Mouse (Mus musculus): ENCODE measurements around the gene Vmn1r198. TPM values are rescaled to one million over a fixed set of nuclear protein-coding genes. Genes with fewer than 3 reads are reported as not detected.
"Not testable (repeated sequence)": the region's sequence is repeated elsewhere in the genome, so short reads cannot be mapped to it uniquely, and the experiment has no call there.

The Vmn1r198 gene
- not detected in 2 replicates for polyA plus RNA-seq (2015; fragmentation: Nextera tagmentation; extraction: Ambion mirVana)

DNA sequence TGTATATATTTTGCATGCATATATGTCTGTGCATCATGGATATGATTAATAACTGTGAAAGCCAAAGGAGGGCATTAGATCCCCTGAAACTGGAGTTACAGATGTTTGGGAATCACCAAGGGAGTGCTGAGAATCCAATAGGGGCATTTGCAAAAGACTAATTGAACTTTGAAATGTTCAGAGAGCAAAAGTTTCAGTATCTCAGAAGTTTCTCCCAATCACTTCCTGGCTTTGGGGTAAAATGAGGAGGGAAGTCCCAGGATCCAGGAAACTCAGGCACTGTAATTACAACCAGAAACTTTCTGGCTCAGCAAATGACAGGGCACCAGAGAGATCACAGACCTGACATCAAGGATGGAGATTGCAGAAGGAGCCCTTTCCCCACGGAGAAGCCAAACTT lies at the start of gene Vmn1r198:
Gene Vmn1r198, plus strand, starts transcription at position 301 of the 400 bp plus-strand sequence.
- Histone ChIP-seq H3K9me3 (replicated peaks; ENCODE audit: control insufficient read depth, low read length) (no peaks in the 10 kb centered on the region), H3K4me3 (replicated peaks; ENCODE audit: low read length) (no peak within 1 kb of the TSS), H3K27me3 (ENCODE audit: control insufficient read depth, insufficient read depth, low read length) (no peaks in the 10 kb centered on the region), H3K27ac (ENCODE audit: low read length) (no peak within 1 kb of the TSS), H3K36me3 (ENCODE audit: control insufficient read depth, insufficient read depth, low read length) (no peaks in the 10 kb centered on the region), H3K4me1 (ENCODE audit: control insufficient read depth, insufficient read depth, low read length) (no peaks in the 10 kb centered on the region), H3K4me2 (ENCODE audit: low read depth, low read length) (no peak within 1 kb of the TSS), H3K9ac (ENCODE audit: low read length) (no peak within 1 kb of the TSS)
- ATAC-seq (ENCODE audit: insufficient read depth, low FRiP score) = no peak
- WGBS = 32% methylated on average over 1 of the region's 1 CpGs

DNA sequence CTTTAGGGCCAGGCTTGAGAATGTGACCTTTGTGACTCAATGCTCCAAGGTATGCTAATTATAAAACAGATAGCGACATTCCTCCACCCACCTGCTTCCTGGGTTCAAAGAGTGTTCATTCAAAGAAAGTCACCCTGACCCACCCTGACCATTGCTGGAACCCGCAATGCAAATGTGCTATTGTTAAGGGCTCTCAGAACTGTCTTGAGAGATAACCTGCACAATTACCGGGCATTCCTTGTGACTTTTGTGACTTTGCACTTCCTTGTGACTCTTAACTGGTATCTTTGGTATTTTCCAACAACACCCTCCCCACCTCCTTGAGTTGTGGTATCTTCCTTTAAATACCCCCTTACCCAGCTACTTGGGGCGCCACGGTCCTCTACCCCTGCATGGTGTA lies 42.1 kb upstream of the Vmn1r198 start:
- H3K4me1 ChIP-seq (ENCODE audit: control insufficient read depth, insufficient read depth, low read length); H3K27me3 ChIP-seq (ENCODE audit: control insufficient read depth, insufficient read depth, low read length); H3K4me3 ChIP-seq (replicated peaks; ENCODE audit: low read length); H3K4me2 ChIP-seq (ENCODE audit: low read depth, low read length); ATAC-seq (ENCODE audit: insufficient read depth, low FRiP score); H3K27ac ChIP-seq (ENCODE audit: low read length); H3K36me3 ChIP-seq (ENCODE audit: control insufficient read depth, insufficient read depth, low read length); H3K9ac ChIP-seq (ENCODE audit: low read length); H3K9me3 ChIP-seq (replicated peaks; ENCODE audit: control insufficient read depth, low read length): not testable (repeated sequence)
- 89% methylated on average over 5 of the region's 5 CpGs for WGBS

DNA sequence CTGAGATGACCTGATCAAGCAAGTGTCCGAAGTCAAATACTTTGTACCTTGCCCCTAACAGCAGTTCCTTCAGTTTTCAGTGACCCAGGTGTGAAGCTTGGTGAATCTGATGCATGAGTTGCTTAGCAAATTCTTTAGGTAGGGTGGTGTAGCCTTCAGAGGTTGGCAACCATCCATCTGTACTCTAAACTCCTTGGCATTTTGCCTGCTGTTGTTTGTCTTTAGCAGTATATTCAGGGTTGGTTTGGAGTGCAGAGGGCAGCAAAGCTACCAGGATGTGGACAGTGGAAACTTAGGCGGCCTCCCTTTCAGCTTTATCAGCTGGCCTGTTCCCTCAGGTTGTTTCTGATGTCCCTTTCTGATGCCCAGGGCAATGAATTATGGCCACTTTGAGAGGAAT lies 34.8 kb upstream of the Vmn1r198 start:
- Histone ChIP-seq H3K9me3 (replicated peaks; ENCODE audit: control insufficient read depth, low read length) (no peaks in the 10 kb centered on the region), H3K27me3 (ENCODE audit: control insufficient read depth, insufficient read depth, low read length) (no peaks in the 10 kb centered on the region), H3K4me2 (ENCODE audit: low read depth, low read length) (no peak overlapping the region), H3K4me1 (ENCODE audit: control insufficient read depth, insufficient read depth, low read length) (no peaks in the 10 kb centered on the region), H3K36me3 (ENCODE audit: control insufficient read depth, insufficient read depth, low read length) (no peaks in the 10 kb centered on the region), H3K4me3 (replicated peaks; ENCODE audit: low read length) (no peak overlapping the region), H3K9ac (ENCODE audit: low read length) (no peak overlapping the region), H3K27ac (ENCODE audit: low read length) (no peak overlapping the region)
- ATAC-seq (ENCODE audit: insufficient read depth, low FRiP score) = no peak
- WGBS = 72% methylated on average over 2 of the region's 2 CpGs

DNA sequence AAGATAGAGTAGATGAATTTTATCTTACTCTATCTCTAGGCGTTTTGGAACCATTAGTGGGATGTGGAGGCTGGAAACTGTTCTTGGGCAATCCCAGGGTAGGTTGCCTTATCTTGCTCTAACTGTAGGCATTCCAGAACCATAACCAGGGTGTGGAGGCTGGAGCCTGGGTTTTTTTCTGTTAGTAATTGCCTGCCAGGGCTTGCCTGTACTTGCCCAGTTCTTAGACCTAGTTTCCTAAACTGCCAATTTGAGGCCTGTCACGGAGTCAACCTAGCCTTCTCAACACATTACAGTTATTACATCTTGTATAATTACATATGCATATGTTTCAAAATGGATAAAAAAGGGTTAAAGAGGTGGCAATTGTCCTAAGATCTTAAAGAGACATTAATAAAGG lies 32.8 kb upstream of the Vmn1r198 start:
- no peaks in the 10 kb centered on the region for H3K9me3 ChIP-seq (replicated peaks; ENCODE audit: control insufficient read depth, low read length)
- ATAC-seq (ENCODE audit: insufficient read depth, low FRiP score) = no peak
- no peak overlapping the region for H3K4me2 ChIP-seq (ENCODE audit: low read depth, low read length)
- no peak overlapping the region for H3K9ac ChIP-seq (ENCODE audit: low read length)
- H3K27ac ChIP-seq (ENCODE audit: low read length) = no peak overlapping the region
- H3K4me3 ChIP-seq (replicated peaks; ENCODE audit: low read length) = no peak overlapping the region
- WGBS = 83% methylated on average over 2 of the region's 2 CpGs
- H3K27me3 ChIP-seq (ENCODE audit: control insufficient read depth, insufficient read depth, low read length) = no peaks in the 10 kb centered on the region
- H3K36me3 ChIP-seq (ENCODE audit: control insufficient read depth, insufficient read depth, low read length) = no peaks in the 10 kb centered on the region
- no peaks in the 10 kb centered on the region for H3K4me1 ChIP-seq (ENCODE audit: control insufficient read depth, insufficient read depth, low read length)

DNA sequence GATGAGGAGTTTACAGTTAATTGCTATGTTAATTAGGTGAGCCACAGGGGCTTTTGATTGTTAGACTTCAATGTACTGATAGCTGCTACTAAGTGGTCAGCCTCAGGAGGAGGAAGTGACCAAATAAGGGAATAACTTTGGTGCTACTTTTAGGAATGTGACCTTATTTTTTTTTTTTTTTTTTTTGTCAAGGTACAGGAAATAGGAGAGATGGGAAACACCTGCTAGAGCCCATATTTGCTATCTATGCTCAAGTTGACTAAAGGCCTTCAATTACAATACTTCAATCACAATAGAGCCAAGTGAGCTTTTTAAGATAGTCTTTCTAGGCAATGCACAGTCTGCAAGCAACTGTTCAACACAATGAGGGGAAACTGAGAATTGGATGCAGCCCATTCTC lies 30.1 kb upstream of the Vmn1r198 start:
- H3K27me3 ChIP-seq (ENCODE audit: control insufficient read depth, insufficient read depth, low read length) = no peaks in the 10 kb centered on the region
- H3K36me3 ChIP-seq (ENCODE audit: control insufficient read depth, insufficient read depth, low read length) = no peaks in the 10 kb centered on the region
- no peak overlapping the region for H3K27ac ChIP-seq (ENCODE audit: low read length)
- H3K4me1 ChIP-seq (ENCODE audit: control insufficient read depth, insufficient read depth, low read length) = no peaks in the 10 kb centered on the region
- no peak overlapping the region for H3K4me2 ChIP-seq (ENCODE audit: low read depth, low read length)
- H3K9ac ChIP-seq (ENCODE audit: low read length) = no peak overlapping the region
- no peak for ATAC-seq (ENCODE audit: insufficient read depth, low FRiP score)
- H3K9me3 ChIP-seq (replicated peaks; ENCODE audit: control insufficient read depth, low read length) = no peaks in the 10 kb centered on the region
- H3K4me3 ChIP-seq (replicated peaks; ENCODE audit: low read length) = no peak overlapping the region

DNA sequence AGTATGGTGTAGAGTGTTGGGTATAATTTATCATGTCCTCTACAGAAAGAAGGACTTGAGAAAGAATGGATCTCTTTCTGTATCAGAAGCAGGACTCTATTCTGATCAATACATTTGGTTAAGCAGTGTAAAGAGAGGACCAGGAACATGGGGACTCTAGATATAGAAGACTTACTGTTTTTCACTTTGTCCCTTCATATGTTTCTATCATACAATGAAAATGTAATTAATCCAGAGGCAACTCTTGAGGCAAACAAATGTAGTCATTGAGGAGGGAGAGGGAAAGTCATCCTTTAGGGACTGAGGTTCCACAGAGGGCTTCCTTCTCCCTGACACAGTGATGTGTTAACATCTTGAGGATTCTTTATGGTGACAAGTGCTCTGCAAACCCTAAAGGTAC lies 25.9 kb upstream of the Vmn1r198 start, which contains the start of gene Vmn1r197:
Gene Vmn1r197, plus strand, starts transcription at position 301 of the 400 bp plus-strand sequence.
- no peak within 1 kb of the TSS for H3K9ac ChIP-seq (ENCODE audit: low read length)
- no peak for ATAC-seq (ENCODE audit: insufficient read depth, low FRiP score)
- H3K27ac ChIP-seq (ENCODE audit: low read length) = no peak within 1 kb of the TSS
- H3K27me3 ChIP-seq (ENCODE audit: control insufficient read depth, insufficient read depth, low read length) = no peaks in the 10 kb centered on the region
- H3K9me3 ChIP-seq (replicated peaks; ENCODE audit: control insufficient read depth, low read length) = no peaks in the 10 kb centered on the region
- H3K36me3 ChIP-seq (ENCODE audit: control insufficient read depth, insufficient read depth, low read length) = no peaks in the 10 kb centered on the region
- no peak within 1 kb of the TSS for H3K4me2 ChIP-seq (ENCODE audit: low read depth, low read length)
- no peaks in the 10 kb centered on the region for H3K4me1 ChIP-seq (ENCODE audit: control insufficient read depth, insufficient read depth, low read length)
- no peak within 1 kb of the TSS for H3K4me3 ChIP-seq (replicated peaks; ENCODE audit: low read length)

DNA sequence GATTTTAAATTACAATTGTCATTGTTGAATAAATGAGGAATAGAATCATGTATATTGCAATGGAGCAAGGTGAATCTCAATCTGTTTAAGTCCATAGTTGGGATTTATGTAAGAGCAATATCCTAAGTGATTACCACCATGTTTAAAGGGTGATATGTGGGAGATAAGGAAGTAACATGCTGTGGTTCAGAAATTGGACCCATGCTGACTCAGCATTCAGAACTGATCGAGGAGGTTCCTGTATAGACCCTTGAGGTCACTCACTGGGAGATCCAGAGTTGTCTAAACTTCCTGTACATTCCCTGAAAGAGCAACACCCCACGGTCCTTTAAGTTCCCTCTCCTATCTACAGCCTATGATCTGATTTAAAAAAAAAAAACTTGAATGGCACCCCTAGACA lies 16.9 kb upstream of the Vmn1r198 start:
- Histone ChIP-seq H3K27ac (ENCODE audit: low read length) (no peak overlapping the region), H3K4me2 (ENCODE audit: low read depth, low read length) (no peak overlapping the region), H3K4me1 (ENCODE audit: control insufficient read depth, insufficient read depth, low read length) (no peaks in the 10 kb centered on the region), H3K9me3 (replicated peaks; ENCODE audit: control insufficient read depth, low read length) (no peaks in the 10 kb centered on the region), H3K27me3 (ENCODE audit: control insufficient read depth, insufficient read depth, low read length) (no peaks in the 10 kb centered on the region), H3K36me3 (ENCODE audit: control insufficient read depth, insufficient read depth, low read length) (no peaks in the 10 kb centered on the region), H3K9ac (ENCODE audit: low read length) (no peak overlapping the region), H3K4me3 (replicated peaks; ENCODE audit: low read length) (no peak overlapping the region)
- WGBS = 60% methylated on average over 2 of the region's 2 CpGs
- no peak for ATAC-seq (ENCODE audit: insufficient read depth, low FRiP score)

DNA sequence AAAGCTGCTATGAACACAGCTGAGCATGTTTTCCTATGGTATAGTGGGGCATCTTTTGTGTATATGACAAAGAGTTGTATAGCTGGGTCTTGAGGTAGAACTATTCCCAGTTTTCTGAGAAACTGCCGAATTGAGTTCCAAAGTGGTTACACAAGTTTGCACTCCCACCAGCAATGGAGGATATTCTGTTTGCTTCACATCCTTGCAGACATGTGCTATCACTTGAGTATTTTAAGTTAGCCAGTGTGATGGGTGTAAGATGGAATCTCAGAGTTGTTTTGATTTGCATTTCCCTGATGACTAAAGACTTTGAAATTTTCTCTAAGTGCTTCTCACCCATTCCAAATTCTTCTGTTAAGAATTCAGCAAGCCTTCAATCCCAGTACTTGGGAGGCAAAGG lies 14.6 kb upstream of the Vmn1r198 start:
- WGBS = 88% methylated on average over 1 of the region's 1 CpGs
- Histone ChIP-seq H3K4me3 (replicated peaks; ENCODE audit: low read length) (no peak overlapping the region), H3K9me3 (replicated peaks; ENCODE audit: control insufficient read depth, low read length) (no peaks in the 10 kb centered on the region), H3K27ac (ENCODE audit: low read length) (no peak overlapping the region), H3K27me3 (ENCODE audit: control insufficient read depth, insufficient read depth, low read length) (no peaks in the 10 kb centered on the region), H3K36me3 (ENCODE audit: control insufficient read depth, insufficient read depth, low read length) (no peaks in the 10 kb centered on the region), H3K4me1 (ENCODE audit: control insufficient read depth, insufficient read depth, low read length) (no peaks in the 10 kb centered on the region), H3K9ac (ENCODE audit: low read length) (no peak overlapping the region), H3K4me2 (ENCODE audit: low read depth, low read length) (no peak overlapping the region)
- no peak for ATAC-seq (ENCODE audit: insufficient read depth, low FRiP score)

DNA sequence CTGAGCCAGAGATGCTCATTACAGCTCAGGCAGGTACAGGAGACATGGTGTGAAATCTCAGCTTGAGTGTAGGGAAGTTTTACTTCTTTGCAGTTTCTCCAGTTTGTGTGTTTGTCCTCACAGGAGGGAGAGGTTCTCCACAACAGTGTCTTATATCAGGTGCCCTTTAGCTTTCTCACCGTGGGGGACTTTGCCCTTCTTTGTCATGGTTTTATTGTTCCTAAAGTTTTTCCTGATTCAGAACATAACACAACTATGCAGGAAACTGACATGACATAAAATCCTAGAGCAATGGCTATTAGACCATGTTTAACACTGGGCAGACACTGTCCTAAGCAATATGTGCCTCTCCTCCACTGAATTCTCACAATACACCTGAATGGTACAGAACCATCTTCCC lies 649 bp downstream of the Vmn1r198 start:
- Histone ChIP-seq H3K27ac (ENCODE audit: low read length) (no peak overlapping the region), H3K4me2 (ENCODE audit: low read depth, low read length) (no peak overlapping the region), H3K4me3 (replicated peaks; ENCODE audit: low read length) (no peak overlapping the region), H3K9ac (ENCODE audit: low read length) (no peak overlapping the region), H3K27me3 (ENCODE audit: control insufficient read depth, insufficient read depth, low read length) (no peaks in the 10 kb centered on the region), H3K36me3 (ENCODE audit: control insufficient read depth, insufficient read depth, low read length) (no peaks in the 10 kb centered on the region), H3K9me3 (replicated peaks; ENCODE audit: control insufficient read depth, low read length) (no peaks in the 10 kb centered on the region), H3K4me1 (ENCODE audit: control insufficient read depth, insufficient read depth, low read length) (no peaks in the 10 kb centered on the region)
- ATAC-seq (ENCODE audit: insufficient read depth, low FRiP score) = no peak
- 74% methylated on average over 1 of the region's 1 CpGs for WGBS

DNA sequence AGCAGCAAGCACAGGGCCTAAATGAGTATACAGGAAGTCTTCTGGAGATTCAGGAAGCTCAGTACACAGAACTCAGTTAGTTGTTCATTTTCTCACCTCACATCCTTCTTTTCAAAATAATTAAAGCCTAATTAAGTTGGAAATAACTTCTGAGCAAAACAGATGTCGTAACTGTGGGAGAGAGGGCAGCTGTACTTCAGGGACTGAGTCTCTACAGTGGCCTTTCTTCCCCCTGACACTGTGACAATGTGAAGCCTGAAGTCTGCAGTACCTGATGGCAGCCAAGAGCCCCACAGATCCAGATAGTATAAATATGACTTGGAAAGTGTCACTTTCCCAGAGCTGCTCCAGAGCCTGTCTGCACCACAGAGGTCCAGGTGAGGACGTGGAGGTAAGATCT lies 29.4 kb downstream of the Vmn1r198 start, which contains the start of gene Vmn1r199:
Gene Vmn1r199, plus strand, starts transcription at position 301 of the 400 bp plus-strand sequence.
- Histone ChIP-seq H3K27ac (ENCODE audit: low read length) (no peak within 1 kb of the TSS), H3K9me3 (replicated peaks; ENCODE audit: control insufficient read depth, low read length) (no peaks in the 10 kb centered on the region), H3K4me1 (ENCODE audit: control insufficient read depth, insufficient read depth, low read length) (no peaks in the 10 kb centered on the region), H3K27me3 (ENCODE audit: control insufficient read depth, insufficient read depth, low read length) (no peaks in the 10 kb centered on the region), H3K4me3 (replicated peaks; ENCODE audit: low read length) (no peak within 1 kb of the TSS), H3K36me3 (ENCODE audit: control insufficient read depth, insufficient read depth, low read length) (no peaks in the 10 kb centered on the region), H3K4me2 (ENCODE audit: low read depth, low read length) (no peak within 1 kb of the TSS), H3K9ac (ENCODE audit: low read length) (no peak within 1 kb of the TSS)
- ATAC-seq (ENCODE audit: insufficient read depth, low FRiP score) = no peak
- 72% methylated on average over 2 of the region's 2 CpGs for WGBS
